Mouse (Mus musculus): ENCODE data around the gene Bola2. TPM values are rescaled to one million over a fixed set of nuclear protein-coding genes. Genes with fewer than 3 reads are reported as not detected.
A peak's percentile ranks its signal among the peaks of the same experiment; 100 is the strongest.

The Bola2 gene
- polyA plus RNA-seq, 1 experiment from 2014 or later: 118 TPM

DNA sequence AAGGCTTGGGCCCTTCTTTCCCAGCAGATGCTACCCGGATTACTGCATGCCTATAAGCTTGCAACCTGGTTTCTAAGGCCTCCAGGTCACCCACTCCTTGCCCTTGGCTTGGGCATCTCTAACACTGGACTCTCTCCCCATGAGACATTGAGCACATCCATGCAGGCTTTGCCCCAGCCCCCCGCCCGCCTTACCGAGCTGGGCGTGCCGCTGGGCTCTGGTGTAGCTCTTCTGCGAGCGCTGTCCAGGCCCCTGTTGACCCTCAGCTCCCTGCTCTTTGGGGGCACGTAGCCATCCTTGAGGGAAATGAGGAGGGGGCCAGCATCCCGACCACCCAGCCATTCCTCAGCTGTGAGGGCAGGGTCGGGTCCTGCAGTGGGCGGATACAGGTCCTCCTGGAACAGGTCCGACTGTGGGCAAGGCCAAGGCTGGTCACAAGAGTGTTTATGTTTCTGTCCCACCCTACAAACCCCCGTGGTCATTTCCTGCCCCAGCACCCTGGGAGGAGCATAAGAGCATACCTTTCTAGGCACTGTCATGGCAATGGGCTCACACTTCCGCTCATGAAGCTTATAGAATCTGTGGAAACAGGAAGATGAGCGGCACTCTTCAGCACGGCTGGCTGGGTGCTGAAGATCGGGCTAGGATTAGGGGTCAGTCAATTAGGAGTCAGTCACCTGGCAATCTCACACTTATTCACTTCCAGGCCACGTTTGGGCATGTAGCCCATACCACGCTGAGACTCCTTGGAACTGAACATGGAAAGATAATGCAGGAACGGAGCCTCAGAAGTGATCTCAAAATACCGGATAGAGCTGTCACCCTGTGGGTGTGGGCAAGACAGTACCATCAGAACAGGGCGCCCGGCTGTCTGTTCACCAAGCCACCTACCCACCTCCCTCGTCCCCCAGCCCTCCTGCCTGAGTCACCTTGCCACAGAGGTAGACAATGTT is 5.1 kb downstream of the Bola2 start:
- H3K4me3 ChIP-seq (ENCODE audit: low read depth, low read length): no peak overlapping the region
- no peaks in the 10 kb centered on the region for H3K36me3 ChIP-seq (ENCODE audit: control insufficient read depth, insufficient read depth, low read length)
- H3K9me3 ChIP-seq (ENCODE audit: control insufficient read depth, low read depth, low read length): no peaks in the 10 kb centered on the region
- no peak for ATAC-seq (ENCODE audit: insufficient number of reproducible peaks, insufficient read depth, low FRiP score, low read depth)
- H3K27me3 ChIP-seq (ENCODE audit: control insufficient read depth, insufficient read depth, low read length): no peaks in the 10 kb centered on the region; the same call in 1 of the 2 replicates
- H3K9ac ChIP-seq (replicated peaks; ENCODE audit: low read depth, low read length): no peak overlapping the region
- 84% methylated on average over 25 of the region's 25 CpGs for WGBS
- no peak overlapping the region for H3K27ac ChIP-seq (ENCODE audit: low read length)
- H3K4me1 ChIP-seq (ENCODE audit: control insufficient read depth, insufficient read depth, low read length): peaks cover 14% of the 10 kb centered on the region
- no peak overlapping the region for H3K4me2 ChIP-seq (replicated peaks; ENCODE audit: low read depth, low read length)

GRCm38 (mm10) chr7:126701070-126701469 is 5.9 kb downstream of the Bola2 start:
- H3K27me3 ChIP-seq (ENCODE audit: control insufficient read depth, insufficient read depth, low read length): no peaks in the 10 kb centered on the region; the same call in 1 of the 2 replicates
- WGBS: under 1% methylated on average over 11 of the region's 11 CpGs
- H3K36me3 ChIP-seq (ENCODE audit: control insufficient read depth, insufficient read depth, low read length): no peaks in the 10 kb centered on the region
- peak; percentile 67 for ATAC-seq (ENCODE audit: insufficient number of reproducible peaks, insufficient read depth, low FRiP score, low read depth)
- H3K4me2 ChIP-seq (replicated peaks; ENCODE audit: low read depth, low read length): peak overlapping the region; percentile 22; the same call in 1 of the 2 replicates
- H3K9ac ChIP-seq (replicated peaks; ENCODE audit: low read depth, low read length): 0 out of 2 replicates have a peak overlapping the region, but pooled peaks have one; percentile 6
- H3K9me3 ChIP-seq (ENCODE audit: control insufficient read depth, low read depth, low read length): no peaks in the 10 kb centered on the region
- peaks cover 14% of the 10 kb centered on the region for H3K4me1 ChIP-seq (ENCODE audit: control insufficient read depth, insufficient read depth, low read length)
- H3K27ac ChIP-seq (ENCODE audit: low read length): no peak overlapping the region
- H3K4me3 ChIP-seq (ENCODE audit: low read depth, low read length): no peak overlapping the region

- H3K4me1 ChIP-seq (ENCODE audit: control insufficient read depth, insufficient read depth, low read length): peaks cover 9% of the 10 kb centered on the region
- H3K9me3 ChIP-seq (ENCODE audit: control insufficient read depth, low read depth, low read length): no peaks in the 10 kb centered on the region
- H3K9ac ChIP-seq (replicated peaks; ENCODE audit: low read depth, low read length): 0 out of 2 replicates have a peak overlapping the region, but pooled peaks have one; percentile 6
- no peaks in the 10 kb centered on the region for H3K36me3 ChIP-seq (ENCODE audit: control insufficient read depth, insufficient read depth, low read length)
- 59% methylated on average over 24 of the region's 24 CpGs for WGBS
- H3K4me2 ChIP-seq (replicated peaks; ENCODE audit: low read depth, low read length): peak overlapping the region; percentile 22; the same call in 1 of the 2 replicates
- ATAC-seq (ENCODE audit: insufficient number of reproducible peaks, insufficient read depth, low FRiP score, low read depth): no peak
- no peak overlapping the region for H3K27ac ChIP-seq (ENCODE audit: low read length)
- H3K27me3 ChIP-seq (ENCODE audit: control insufficient read depth, insufficient read depth, low read length): no peaks in the 10 kb centered on the region; the same call in 1 of the 2 replicates
- H3K4me3 ChIP-seq (ENCODE audit: low read depth, low read length): no peak overlapping the region
Measured at GRCm38 (mm10) chr7:126701559-126702357, 6.6 kb downstream of the Bola2 start.

DNA sequence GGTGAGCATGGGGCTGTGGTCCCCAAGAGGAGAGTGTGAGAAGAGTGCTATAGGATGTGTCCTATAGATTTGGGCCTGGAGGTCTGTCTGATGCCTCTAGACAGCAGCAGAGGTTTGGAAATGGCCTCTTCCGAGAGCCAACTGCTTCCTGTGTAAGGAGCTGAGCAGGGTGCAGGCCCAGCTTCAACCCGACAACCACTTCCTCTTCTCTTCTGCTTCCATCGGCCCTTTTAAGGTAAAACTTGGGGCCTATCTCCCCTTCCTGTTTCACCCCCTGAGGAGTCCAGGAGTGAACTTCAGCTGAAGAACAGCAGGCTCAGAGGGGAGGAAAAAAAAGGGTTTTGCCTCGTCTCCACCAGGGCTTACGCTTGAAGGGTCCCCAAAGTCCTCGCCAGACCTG is 7.2 kb downstream of the Bola2 start:
- Histone ChIP-seq H3K9me3 (ENCODE audit: control insufficient read depth, low read depth, low read length) (no peaks in the 10 kb centered on the region), H3K36me3 (ENCODE audit: control insufficient read depth, insufficient read depth, low read length) (no peaks in the 10 kb centered on the region), H3K27me3 (ENCODE audit: control insufficient read depth, insufficient read depth, low read length) (no peaks in the 10 kb centered on the region; the same call in 1 of the 2 replicates), H3K4me1 (ENCODE audit: control insufficient read depth, insufficient read depth, low read length) (peaks cover 8% of the 10 kb centered on the region), H3K9ac (replicated peaks; ENCODE audit: low read depth, low read length) (no peak overlapping the region), H3K4me3 (ENCODE audit: low read depth, low read length) (no peak overlapping the region), H3K4me2 (replicated peaks; ENCODE audit: low read depth, low read length) (no peak overlapping the region), H3K27ac (ENCODE audit: low read length) (no peak overlapping the region)
- WGBS: 75% methylated on average over 6 of the region's 6 CpGs
- ATAC-seq (ENCODE audit: insufficient number of reproducible peaks, insufficient read depth, low FRiP score, low read depth): no peak

GRCm38 (mm10) chr7:126702861-126703756 is 7.9 kb downstream of the Bola2 start:
- H3K27ac ChIP-seq (ENCODE audit: low read length): no peak overlapping the region
- H3K27me3 ChIP-seq (ENCODE audit: control insufficient read depth, insufficient read depth, low read length): no peaks in the 10 kb centered on the region; the same call in 1 of the 2 replicates
- H3K9me3 ChIP-seq (ENCODE audit: control insufficient read depth, low read depth, low read length): no peaks in the 10 kb centered on the region
- no peak overlapping the region; the same call in 1 of the 2 replicates for H3K9ac ChIP-seq (replicated peaks; ENCODE audit: low read depth, low read length)
- H3K4me3 ChIP-seq (ENCODE audit: low read depth, low read length): no peak overlapping the region; the same call in 1 of the 2 replicates
- H3K36me3 ChIP-seq (ENCODE audit: control insufficient read depth, insufficient read depth, low read length): no peaks in the 10 kb centered on the region
- WGBS: 68% methylated on average over 12 of the region's 12 CpGs
- peaks cover 8% of the 10 kb centered on the region for H3K4me1 ChIP-seq (ENCODE audit: control insufficient read depth, insufficient read depth, low read length)
- no peak overlapping the region for H3K4me2 ChIP-seq (replicated peaks; ENCODE audit: low read depth, low read length)
- ATAC-seq (ENCODE audit: insufficient number of reproducible peaks, insufficient read depth, low FRiP score, low read depth): no peak

DNA sequence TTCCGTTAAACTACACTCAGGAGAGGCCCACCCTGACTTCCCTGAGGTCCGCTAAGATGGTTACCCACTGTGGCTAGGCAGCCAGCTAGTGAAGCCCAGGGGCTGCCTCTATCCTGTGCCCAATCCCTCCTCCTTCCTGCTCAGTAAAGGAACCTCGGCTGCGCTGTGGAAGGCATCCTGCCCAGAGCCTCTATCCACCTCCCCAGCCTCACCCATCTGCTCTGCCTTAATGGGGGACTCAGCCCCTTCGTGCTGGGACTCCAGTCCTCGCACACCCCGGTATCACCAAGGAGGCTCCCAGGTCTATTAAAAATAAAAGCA is 8.5 kb downstream of the Bola2 start:
- no peak overlapping the region for H3K27ac ChIP-seq (ENCODE audit: low read length)
- peak overlapping the region; percentile 52; the same call in 1 of the 2 replicates for H3K4me2 ChIP-seq (replicated peaks; ENCODE audit: low read depth, low read length)
- H3K9ac ChIP-seq (replicated peaks; ENCODE audit: low read depth, low read length): no peak overlapping the region
- no peaks in the 10 kb centered on the region; the same call in 1 of the 2 replicates for H3K27me3 ChIP-seq (ENCODE audit: control insufficient read depth, insufficient read depth, low read length)
- WGBS: 20% methylated on average over 7 of the region's 7 CpGs
- ATAC-seq (ENCODE audit: insufficient number of reproducible peaks, insufficient read depth, low FRiP score, low read depth): no peak
- H3K4me1 ChIP-seq (ENCODE audit: control insufficient read depth, insufficient read depth, low read length): peaks cover 8% of the 10 kb centered on the region
- H3K36me3 ChIP-seq (ENCODE audit: control insufficient read depth, insufficient read depth, low read length): no peaks in the 10 kb centered on the region
- H3K9me3 ChIP-seq (ENCODE audit: control insufficient read depth, low read depth, low read length): no peaks in the 10 kb centered on the region
- H3K4me3 ChIP-seq (ENCODE audit: low read depth, low read length): peak overlapping the region; percentile 31; the same call in 1 of the 2 replicates

DNA sequence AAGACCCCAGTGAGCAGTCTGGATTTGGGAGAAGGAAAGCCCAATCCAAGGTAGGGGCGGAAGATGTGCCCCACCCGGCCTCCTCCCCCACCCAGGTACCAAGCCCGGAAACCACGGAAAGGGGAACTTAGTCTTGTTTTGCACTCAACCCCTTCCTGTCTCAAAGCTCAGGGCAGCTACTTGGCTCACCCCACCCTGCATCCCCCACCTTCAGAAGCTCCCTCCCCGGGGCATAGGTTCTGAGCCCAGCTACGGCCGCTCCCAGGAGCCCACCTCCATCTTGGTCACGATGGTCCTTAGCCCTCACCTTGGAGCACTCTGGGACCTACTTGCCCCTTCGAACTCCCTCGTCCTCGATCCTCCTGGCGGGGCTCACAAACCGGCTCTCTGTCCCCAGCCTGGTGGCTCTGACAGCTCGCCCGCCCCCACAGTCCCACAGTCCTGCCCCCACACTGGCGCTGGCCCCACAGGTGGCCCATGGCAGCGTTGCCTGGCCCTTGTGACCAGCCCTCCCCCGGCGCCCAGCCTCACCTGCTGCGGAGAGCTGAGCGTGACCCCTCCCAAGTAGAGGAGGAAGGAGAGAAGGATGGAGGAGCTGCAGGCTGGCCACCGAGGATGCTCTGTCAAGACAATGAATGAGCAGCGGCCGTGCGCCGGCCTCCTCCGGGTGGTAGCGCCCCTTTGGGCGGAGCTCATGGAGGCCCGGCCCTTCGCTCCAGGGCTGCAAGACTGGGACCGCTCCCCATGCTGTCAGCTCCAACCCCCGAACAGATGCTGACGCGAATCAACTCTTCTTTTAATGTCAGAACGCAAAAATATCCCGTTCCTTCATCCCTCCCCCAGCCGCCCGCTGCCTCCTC is 9.2 kb downstream of the Bola2 start:
- Histone ChIP-seq H3K4me1 (ENCODE audit: control insufficient read depth, insufficient read depth, low read length) (peaks cover 8% of the 10 kb centered on the region), H3K9me3 (ENCODE audit: control insufficient read depth, low read depth, low read length) (no peaks in the 10 kb centered on the region), H3K9ac (replicated peaks; ENCODE audit: low read depth, low read length) (peak overlapping the region; percentile 14; the same call in 1 of the 2 replicates), H3K36me3 (ENCODE audit: control insufficient read depth, insufficient read depth, low read length) (no peaks in the 10 kb centered on the region), H3K4me2 (replicated peaks; ENCODE audit: low read depth, low read length) (peak overlapping the region; percentile 52), H3K27me3 (ENCODE audit: control insufficient read depth, insufficient read depth, low read length) (no peaks in the 10 kb centered on the region; the same call in 1 of the 2 replicates), H3K4me3 (ENCODE audit: low read depth, low read length) (peak overlapping the region; percentile 31), H3K27ac (ENCODE audit: low read length) (no peak overlapping the region)
- peak; percentile 42; the same call in 1 of the 2 replicates for ATAC-seq (ENCODE audit: insufficient number of reproducible peaks, insufficient read depth, low FRiP score, low read depth)
- 3% methylated on average over 39 of the region's 39 CpGs for WGBS
